Mouse (Mus musculus) liver, embryonic 14.5 days (tissue): ENCODE results near the gene Krt76. TPM values are rescaled to one million over a fixed set of nuclear protein-coding genes. Genes with fewer than 3 reads are reported as not detected.
A peak's percentile ranks its signal among the peaks of the same experiment; 100 is the strongest.

Experiments used
- ATAC-seq: fragments of 200-750 bp; cut with Nextera tagmentation; 2 replicates; pipeline ENCODE4 v1.8.0; 2017; ENCODE audit warnings: moderate number of reproducible peaks, mild to moderate bottlenecking, moderate library complexity; ENCODE audit not compliant: insufficient read depth
- DNase-seq, 3 experiments: peaks; one replicate each; pipeline ENCODE4 v3.0.0-alpha.2; 2012 to 2013; ENCODE audit warnings: low read depth in 3 of 3, low spot score in 3 of 3
- H3K27ac ChIP-seq: fragments of 300-500 bp; sonication (generic); 2 replicates; pipeline ENCODE4 v1.5.1; 2014; ENCODE audit warnings: moderate library complexity, mild to moderate bottlenecking, control low read depth, inconsistent platforms
- H3K27me3 ChIP-seq: fragments of 300-500 bp; sonication (generic); 2 replicates; pipeline ENCODE4 v1.6.1; 2014; ENCODE audit warnings: mild to moderate bottlenecking, low read length, moderate library complexity; ENCODE audit not compliant: control insufficient read depth, insufficient read depth
- H3K36me3 ChIP-seq: fragments of 300-500 bp; sonication (generic); replicated peaks from 2 replicates; pipeline ENCODE4 v1.6.1; 2014; ENCODE audit warnings: low read depth; ENCODE audit not compliant: control insufficient read depth, insufficient read depth
- H3K4me1 ChIP-seq, 2 experiments: fragments of 200-500 bp in 1 of 2; fragments of 300-500 bp in 1 of 2; sonication (generic) in 1 of 2; replicated peaks; 2 replicates each; pipeline ENCODE4 v1.6.1; 2012 to 2014; ENCODE audit warnings: antibody characterized with exemption in 1 of 2, inconsistent platforms in 1 of 2, low read length in 1 of 2; ENCODE audit not compliant: control insufficient read depth in 2 of 2, insufficient read depth in 2 of 2
- H3K4me2 ChIP-seq: fragments of 300-500 bp; sonication (generic); 2 replicates; pipeline ENCODE4 v1.6.1; 2014; ENCODE audit warnings: low read depth, mild to moderate bottlenecking, control low read depth, moderate library complexity
- H3K4me3 ChIP-seq, 2 experiments: fragments of 200-500 bp in 1 of 2; fragments of 300-500 bp in 1 of 2; sonication (generic) in 1 of 2; 2 replicates each; pipeline ENCODE4 v1.5.1; 2012 to 2014; ENCODE audit warnings: low read depth in 2 of 2, low read length in 2 of 2, mild to moderate bottlenecking in 2 of 2, control low read depth in 1 of 2, inconsistent platforms in 1 of 2, moderate library complexity in 1 of 2; ENCODE audit not compliant: insufficient read depth in 1 of 2
- H3K9ac ChIP-seq: fragments of 300-500 bp; sonication (generic); replicated peaks from 2 replicates; pipeline ENCODE4 v1.6.1; 2014; ENCODE audit warnings: mild to moderate bottlenecking, control low read depth, moderate library complexity
- H3K9me3 ChIP-seq: fragments of 300-500 bp; sonication (generic); 2 replicates; pipeline ENCODE4 v1.6.1; 2016; ENCODE audit warnings: low read length, mixed read lengths; ENCODE audit not compliant: control insufficient read depth
- CTCF ChIP-seq: IDR thresholded peaks from 2 replicates; pipeline ENCODE4 v1.5.1; 2016; ENCODE audit warnings: antibody characterized with exemption, low read depth, control low read depth
- EP300 ChIP-seq: IDR thresholded peaks from 2 replicates; pipeline ENCODE4 v1.6.1; 2016; ENCODE audit warnings: antibody characterized with exemption, low read depth
- WGBS: fragments of 180-500 bp; shearing (Covaris S2); extraction: QIAGEN DNeasy Blood & Tissue Kit; methylation state at CpG from one replicate; pipeline ENCODE4 v1.1.7; 2014; ENCODE audit not compliant: insufficient replicate concordance; 5-methylcytosine and 5-hydroxymethylcytosine counted together
- microRNA-seq: library from miRNA; unstranded; fragments of <30 nt; microRNA quantifications from one replicate; pipeline ENCODE4, GENCODE M21; 2016
- polyA plus RNA-seq, 2 experiments: library from polyadenylated mRNA; depleted of rRNA in 1 of 2; stranded (reverse) in 1 of 2; unstranded in 1 of 2; fragments of >200 nt; fragmentation: Nextera tagmentation in 1 of 2; extraction: Ambion mirVana in 1 of 2; gene quantifications; 2 replicates each; pipeline versions ENCODE4 v1.2.1 to v1.2.3; 2012 to 2014

The Krt76 gene
- polyA plus RNA-seq, 2 experiments = not detected

GRCm38 (mm10) chr15:101843192-101843591 lies 49.5 kb downstream of the Krt76 start:
- ATAC-seq = no peak

GRCm38 (mm10) chr15:101834784-101835328 lies 57.9 kb downstream of the Krt76 start:
- Histone ChIP-seq H3K4me2 (no peak overlapping the region), H3K9ac (no peak overlapping the region), H3K9me3 (no peaks in the 10 kb centered on the region), H3K36me3 (no peaks in the 10 kb centered on the region), H3K4me1 (no peaks in the 10 kb centered on the region), H3K27ac (no peak overlapping the region), H3K4me3 (no peak overlapping the region), H3K27me3 (no peaks in the 10 kb centered on the region)
- DNase-seq (no peak), ATAC-seq (no peak)
- TF ChIP-seq EP300 (no peak), CTCF (peak; percentile 22)
- WGBS = 50% methylated on average over 5 of the region's 5 CpGs

More at GRCm38 (mm10) chr15:101843192-101843591, 49.5 kb downstream of the Krt76 start:
- H3K27me3 ChIP-seq = peaks cover 18% of the 10 kb centered on the region
- no peaks in the 10 kb centered on the region for H3K4me1 ChIP-seq
- H3K9me3 ChIP-seq = no peaks in the 10 kb centered on the region
- no peak for TF ChIP-seq CTCF
- no peak for TF ChIP-seq EP300
- no peak overlapping the region for H3K9ac ChIP-seq
- H3K27ac ChIP-seq = no peak overlapping the region
- H3K36me3 ChIP-seq = no peaks in the 10 kb centered on the region
- 53% methylated on average over 9 of the region's 9 CpGs for WGBS
- H3K4me2 ChIP-seq = no peak overlapping the region
- DNase-seq = no peak
- no peak overlapping the region for H3K4me3 ChIP-seq

Small RNA genes within 50 kb of the gene (microRNA-seq; reads per million reads assigned to microRNA genes)
- gene Gm44356 = not detected

Other genes with a start within 250 kb of the Krt76 start
- gene Gm5478, start 245.5 kb downstream of the Krt76 start, polyA plus RNA-seq (2012; rRNA removed) = not detected in 2 replicates
- not detected in 2 replicates for gene Gm5478, start 245.5 kb downstream of the Krt76 start, polyA plus RNA-seq (2014; fragmentation: Nextera tagmentation; extraction: Ambion mirVana)
- not detected in 2 replicates for gene Krt6b, start 212.6 kb downstream of the Krt76 start, polyA plus RNA-seq (2012; rRNA removed)
- gene Krt6b, start 212.6 kb downstream of the Krt76 start, polyA plus RNA-seq (2014; fragmentation: Nextera tagmentation; extraction: Ambion mirVana) = not detected in 2 replicates
- 0.01 TPM in 1 of 2 replicates, not detected in the other for gene Krt6a, start 198.6 kb downstream of the Krt76 start, polyA plus RNA-seq (2012; rRNA removed)
- gene Krt6a, start 198.6 kb downstream of the Krt76 start, polyA plus RNA-seq (2014; fragmentation: Nextera tagmentation; extraction: Ambion mirVana) = not detected in 2 replicates
- 0.36 and 0.45 TPM in 2 replicates for gene Krt5, start 180.0 kb downstream of the Krt76 start, polyA plus RNA-seq (2012; rRNA removed)
- gene Krt5, start 180.0 kb downstream of the Krt76 start, polyA plus RNA-seq (2014; fragmentation: Nextera tagmentation; extraction: Ambion mirVana) = not detected in 2 replicates
- not detected in 2 replicates for gene Krt71, start 149.8 kb downstream of the Krt76 start, polyA plus RNA-seq (2012; rRNA removed)
- gene Krt71, start 149.8 kb downstream of the Krt76 start, polyA plus RNA-seq (2014; fragmentation: Nextera tagmentation; extraction: Ambion mirVana) = not detected in 2 replicates
- not detected in 2 replicates for gene Krt72, start 106.5 kb downstream of the Krt76 start, polyA plus RNA-seq (2012; rRNA removed)
- not detected in 2 replicates for gene Krt72, start 106.5 kb downstream of the Krt76 start, polyA plus RNA-seq (2014; fragmentation: Nextera tagmentation; extraction: Ambion mirVana)
- gene Krt73, start 90.6 kb downstream of the Krt76 start, polyA plus RNA-seq (2012; rRNA removed) = not detected in 2 replicates
- gene Krt73, start 90.6 kb downstream of the Krt76 start, polyA plus RNA-seq (2014; fragmentation: Nextera tagmentation; extraction: Ambion mirVana) = not detected in 2 replicates
- not detected in 2 replicates for gene Krt2, start 74.8 kb downstream of the Krt76 start, polyA plus RNA-seq (2012; rRNA removed)
- not detected in 2 replicates for gene Krt2, start 74.8 kb downstream of the Krt76 start, polyA plus RNA-seq (2014; fragmentation: Nextera tagmentation; extraction: Ambion mirVana)
- gene Krt1, start 42.1 kb downstream of the Krt76 start, polyA plus RNA-seq (2012; rRNA removed) = 0.02 and 0.04 TPM in 2 replicates
- not detected in 2 replicates for gene Krt1, start 42.1 kb downstream of the Krt76 start, polyA plus RNA-seq (2014; fragmentation: Nextera tagmentation; extraction: Ambion mirVana)
- 0.01 TPM in 2 replicates for gene Krt77, start 23.2 kb downstream of the Krt76 start, polyA plus RNA-seq (2012; rRNA removed)
- not detected in 2 replicates for gene Krt77, start 23.2 kb downstream of the Krt76 start, polyA plus RNA-seq (2014; fragmentation: Nextera tagmentation; extraction: Ambion mirVana)
- 0.06 and 0.11 TPM in 2 replicates for gene Krt4, start 31.8 kb upstream of the Krt76 start, polyA plus RNA-seq (2012; rRNA removed)
- not detected in 2 replicates for gene Krt4, start 31.8 kb upstream of the Krt76 start, polyA plus RNA-seq (2014; fragmentation: Nextera tagmentation; extraction: Ambion mirVana)
- not detected in 2 replicates for gene Krt79, start 47.4 kb upstream of the Krt76 start, polyA plus RNA-seq (2012; rRNA removed)
- gene Krt79, start 47.4 kb upstream of the Krt76 start, polyA plus RNA-seq (2014; fragmentation: Nextera tagmentation; extraction: Ambion mirVana) = not detected in 2 replicates
- not detected in 2 replicates for gene Krt78, start 61.4 kb upstream of the Krt76 start, polyA plus RNA-seq (2012; rRNA removed)
- gene Krt78, start 61.4 kb upstream of the Krt76 start, polyA plus RNA-seq (2014; fragmentation: Nextera tagmentation; extraction: Ambion mirVana) = not detected in 2 replicates
- 37.8 and 40.5 TPM in 2 replicates for gene Krt8, start 111.6 kb upstream of the Krt76 start, polyA plus RNA-seq (2012; rRNA removed)
- gene Krt8, start 111.6 kb upstream of the Krt76 start, polyA plus RNA-seq (2014; fragmentation: Nextera tagmentation; extraction: Ambion mirVana) = 98.1 and 102 TPM in 2 replicates
- 25.8 and 31.5 TPM in 2 replicates for gene Krt18, start 135.3 kb upstream of the Krt76 start, polyA plus RNA-seq (2012; rRNA removed)
- gene Krt18, start 135.3 kb upstream of the Krt76 start, polyA plus RNA-seq (2014; fragmentation: Nextera tagmentation; extraction: Ambion mirVana) = 86.9 and 87.6 TPM in 2 replicates
- 42.8 and 66.4 TPM in 2 replicates for gene Eif4b, start 180.9 kb upstream of the Krt76 start, polyA plus RNA-seq (2012; rRNA removed)
- gene Eif4b, start 180.9 kb upstream of the Krt76 start, polyA plus RNA-seq (2014; fragmentation: Nextera tagmentation; extraction: Ambion mirVana) = 47.8 and 57.5 TPM in 2 replicates
- gene Tns2, start 207.5 kb upstream of the Krt76 start, polyA plus RNA-seq (2012; rRNA removed) = 4.9 and 5.2 TPM in 2 replicates
- 3.7 and 4.3 TPM in 2 replicates for gene Tns2, start 207.5 kb upstream of the Krt76 start, polyA plus RNA-seq (2014; fragmentation: Nextera tagmentation; extraction: Ambion mirVana)
- 11.9 and 12.5 TPM in 2 replicates for gene Spryd3, start 243.3 kb upstream of the Krt76 start, polyA plus RNA-seq (2012; rRNA removed)
- gene Spryd3, start 243.3 kb upstream of the Krt76 start, polyA plus RNA-seq (2014; fragmentation: Nextera tagmentation; extraction: Ambion mirVana) = 8.8 and 9.1 TPM in 2 replicates